Mouse (Mus musculus) adrenal gland, postnatal 25 days (tissue): ENCODE data around the gene Ttll10. TPM values are rescaled to one million over a fixed set of nuclear protein-coding genes. Genes with fewer than 3 reads are reported as not detected.

ENCODE experiments used
- DNase-seq: peaks from one replicate; pipeline ENCODE4 v3.0.0; 2021; ENCODE audit warnings: mixed read lengths
- total RNA-seq: library from RNA; stranded (reverse); gene quantifications from 2 replicates; pipeline ENCODE4 v1.2.3, GENCODE M21; 2021

Ttll10 gene
- total RNA-seq, 1 experiment from 2014 or later = 0.61 TPM

DNA sequence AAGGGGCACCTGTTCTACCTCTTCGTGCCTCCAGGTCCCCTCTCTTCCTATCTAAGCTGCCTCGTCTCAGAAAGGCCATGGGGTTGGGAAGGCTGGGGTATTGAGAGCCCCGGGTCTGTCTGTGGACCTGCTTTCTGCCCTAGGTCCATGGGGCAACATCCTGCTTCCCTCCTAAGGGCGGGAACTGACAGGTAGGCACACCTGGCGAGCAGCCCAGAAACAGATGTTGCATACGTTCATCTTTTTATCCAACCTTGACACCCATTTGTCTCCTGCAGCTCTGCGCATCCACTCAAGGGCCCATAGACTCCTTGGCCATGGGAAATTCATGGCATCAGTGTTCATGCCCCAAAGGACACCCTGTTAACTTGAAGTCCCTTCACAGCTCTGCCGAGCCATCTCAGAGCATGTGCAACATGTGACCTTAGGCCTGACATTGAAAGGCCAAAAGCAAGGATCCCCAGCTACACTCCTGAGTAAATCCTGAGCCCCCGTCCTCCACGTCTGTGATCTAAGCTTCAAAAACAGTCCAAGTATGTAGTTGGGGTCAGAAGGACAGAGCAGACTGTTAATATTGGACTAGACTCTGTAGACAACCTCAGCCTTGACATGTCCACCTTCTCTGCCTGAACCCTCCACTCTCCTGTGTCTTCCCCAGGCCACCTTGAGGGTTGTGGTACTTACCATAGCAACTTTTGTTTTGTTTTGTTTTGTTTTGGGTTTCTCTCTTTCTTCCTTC lies 6.1 kb upstream of the Ttll10 start:
- no peak for DNase-seq

DNA sequence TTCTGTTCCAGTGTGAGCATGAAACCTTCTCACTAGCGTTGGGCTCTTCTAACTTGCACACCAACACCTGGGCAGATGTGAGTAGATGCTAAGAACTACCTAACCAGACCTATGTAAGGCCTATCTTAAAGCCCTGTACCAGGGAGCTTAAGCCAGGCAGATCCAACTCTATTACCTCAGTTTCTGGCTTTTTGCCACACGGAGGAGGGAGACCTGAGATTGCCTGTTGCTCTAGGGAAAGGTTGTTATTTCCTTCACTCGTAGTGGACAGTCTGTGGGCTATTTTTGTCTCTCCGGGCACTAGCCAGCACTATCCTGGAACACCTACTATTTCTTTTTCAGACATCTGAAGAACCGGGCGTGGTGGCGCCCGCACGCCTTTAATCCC lies 5.3 kb upstream of the Ttll10 start:
- no peak for DNase-seq

DNA sequence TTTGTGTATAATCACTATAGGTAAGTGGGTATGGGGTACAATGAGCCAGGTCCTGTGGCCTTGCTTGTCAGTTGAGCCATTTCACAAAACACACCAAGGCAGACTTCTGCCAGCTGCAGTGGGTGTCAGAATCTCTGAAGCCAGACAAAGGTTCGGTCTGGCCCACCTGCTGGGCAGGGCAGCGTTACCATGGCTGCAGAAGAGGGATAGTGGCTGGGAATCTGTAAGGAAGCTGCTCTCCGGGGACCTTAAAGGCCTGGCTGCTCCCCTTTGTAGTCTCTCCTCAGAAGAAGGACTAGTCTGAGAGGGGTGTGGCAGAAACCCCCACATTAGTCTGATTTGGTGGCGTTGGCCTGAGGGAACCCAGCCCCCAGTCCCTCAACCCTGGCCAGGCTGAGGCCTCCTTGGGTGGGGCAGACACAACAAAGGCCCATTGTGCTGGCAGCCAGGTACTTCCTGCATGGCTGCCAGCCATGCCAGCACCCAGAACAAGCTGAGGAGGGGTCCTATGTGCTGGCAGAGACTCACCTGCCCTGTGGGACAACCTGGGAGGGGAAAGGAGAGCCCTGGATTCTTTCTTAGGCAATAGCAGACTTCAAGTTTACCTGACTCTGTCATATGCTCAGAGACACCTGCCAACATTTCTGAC lies 4.8 kb upstream of the Ttll10 start:
- DNase-seq = no peak

DNA sequence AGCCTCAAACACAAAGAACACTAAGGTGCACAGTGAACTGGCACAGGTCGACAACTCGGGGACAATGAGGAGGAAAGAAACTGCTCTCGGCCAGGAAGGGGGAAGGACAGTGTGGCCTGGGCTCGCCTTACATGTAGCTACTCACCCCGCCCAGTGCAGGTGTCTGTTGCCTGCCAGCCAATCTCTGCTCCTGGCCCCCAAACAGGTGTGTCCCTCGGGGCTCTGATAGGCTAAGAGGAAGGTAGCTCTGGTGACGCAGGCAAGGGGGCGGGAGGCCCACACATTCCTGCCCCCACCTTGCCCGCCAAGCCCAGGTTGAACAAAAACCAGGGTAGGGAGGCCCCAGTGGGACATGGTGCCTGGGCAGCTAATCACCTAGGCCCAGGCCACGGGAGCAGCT lies 499 bp upstream of the Ttll10 start:
- DNase-seq = no peak

DNA sequence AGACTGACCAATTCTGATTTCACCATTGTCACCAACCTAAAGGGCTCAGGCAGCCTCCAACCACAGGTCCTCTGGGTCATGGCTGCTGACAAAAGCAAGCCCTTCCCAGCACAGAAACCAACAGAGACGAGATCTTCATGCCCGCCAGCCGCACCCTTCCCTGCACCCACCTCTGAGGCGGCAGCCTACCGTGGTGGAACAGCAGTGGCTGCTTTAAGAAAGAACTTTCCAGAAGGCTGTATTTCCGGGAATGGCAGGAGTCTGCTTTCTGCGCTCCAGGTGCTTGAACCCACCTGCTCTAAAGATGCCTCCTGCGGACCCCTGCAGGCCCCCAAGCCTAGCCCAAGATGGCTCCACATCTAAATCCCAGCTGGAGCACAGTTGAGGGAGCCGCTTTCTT lies 388 bp downstream of the Ttll10 start:
- no peak for DNase-seq

DNA sequence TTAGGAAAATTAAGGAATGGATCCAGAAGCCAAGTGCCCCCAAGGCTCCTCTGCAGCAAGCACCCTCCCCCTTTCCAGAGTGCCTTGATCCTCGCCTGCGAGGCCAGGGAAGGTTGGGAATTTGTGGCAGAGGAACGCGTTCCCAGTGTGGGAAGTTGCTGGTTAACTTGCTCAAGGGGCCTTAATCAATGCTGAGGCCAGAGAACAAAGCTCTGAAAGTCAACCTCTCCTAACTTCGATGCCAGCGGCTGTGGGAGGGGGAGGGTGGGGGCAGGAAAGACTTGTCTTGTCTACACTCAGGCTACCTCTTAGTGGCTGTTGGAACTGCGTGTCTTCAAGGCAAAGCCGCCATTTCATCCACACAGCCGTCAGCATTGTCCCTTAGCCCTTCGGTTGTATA lies 1.5 kb downstream of the Ttll10 start:
- no peak for DNase-seq

DNA sequence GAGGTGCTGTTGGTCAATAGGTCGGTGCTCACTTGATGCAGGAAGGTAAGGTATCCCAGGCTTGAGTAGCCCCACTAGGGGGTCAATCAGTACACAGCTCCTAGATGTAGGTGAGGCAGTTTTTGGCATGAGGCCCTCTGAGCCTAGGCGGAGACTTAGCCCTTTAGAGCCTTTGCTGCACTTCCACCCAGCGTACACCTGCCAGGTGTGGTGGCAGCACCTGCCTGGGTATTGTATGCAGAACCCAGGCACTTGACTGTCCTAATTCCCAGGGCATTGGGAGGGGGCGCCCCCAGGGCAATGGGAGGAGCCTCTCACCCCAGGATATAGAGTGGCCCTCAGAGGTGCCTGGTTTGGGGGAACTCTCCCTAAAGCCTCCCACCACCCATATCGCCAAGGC lies 4.0 kb downstream of the Ttll10 start:
- DNase-seq = no peak

DNA sequence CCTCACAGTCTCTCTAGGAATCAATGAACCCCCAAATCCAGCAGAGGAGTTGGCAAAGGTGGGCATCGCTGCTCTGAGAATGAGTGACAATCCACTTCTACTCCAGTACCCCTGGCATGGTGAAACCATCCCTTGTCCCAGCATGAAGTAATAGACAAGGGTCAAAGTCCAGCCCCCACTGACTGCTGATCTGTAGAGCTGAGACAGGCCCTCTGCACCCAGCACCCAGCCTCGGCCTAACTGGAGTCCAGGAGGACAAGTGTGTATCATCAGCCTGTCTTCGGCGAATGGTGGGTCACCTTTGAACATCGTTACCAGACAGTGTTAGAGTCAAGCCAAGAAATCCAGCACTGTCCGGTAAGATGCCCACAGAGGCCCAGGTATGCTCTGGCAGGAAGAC lies 4.6 kb downstream of the Ttll10 start:
- DNase-seq = no peak

DNA sequence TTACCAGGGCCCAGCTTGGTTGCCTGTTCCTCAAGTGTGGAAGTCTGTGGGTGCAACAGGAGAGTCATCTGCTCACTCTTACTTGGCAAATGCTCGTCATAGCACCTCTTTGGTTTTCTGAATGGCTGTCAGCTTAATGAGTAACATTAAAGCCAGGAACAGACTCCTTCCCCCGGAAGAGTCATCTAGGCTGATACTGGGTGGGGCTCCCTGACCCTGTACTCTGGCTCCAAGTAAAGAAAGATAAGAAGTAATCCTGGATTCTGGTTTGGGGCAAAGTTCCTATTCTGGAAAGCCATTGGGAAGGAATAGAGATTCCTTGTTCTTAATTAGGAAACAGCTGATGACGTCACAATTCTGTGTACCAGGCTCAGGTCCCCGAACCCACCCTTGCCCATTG lies 5.1 kb downstream of the Ttll10 start:
- DNase-seq = no peak

DNA sequence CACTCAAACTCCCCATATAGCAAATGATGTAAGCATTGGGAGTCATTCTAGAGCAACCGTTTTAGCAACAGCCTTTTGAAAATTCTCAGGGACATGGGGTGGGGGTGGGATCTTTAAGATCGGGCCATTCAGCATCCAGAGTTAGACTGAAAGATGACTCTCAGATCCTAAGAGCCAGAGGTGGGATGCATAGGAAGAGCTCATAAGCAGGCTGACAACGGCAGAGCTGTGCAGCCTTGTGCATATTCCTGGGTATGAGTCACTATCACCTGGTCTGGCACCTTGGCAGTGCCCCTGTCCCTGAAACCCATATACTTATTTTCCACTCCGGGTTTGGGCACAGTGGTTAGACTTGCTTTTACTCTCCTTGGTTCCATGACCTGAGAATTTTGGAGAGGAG lies 6.1 kb downstream of the Ttll10 start:
- DNase-seq = no peak

DNA sequence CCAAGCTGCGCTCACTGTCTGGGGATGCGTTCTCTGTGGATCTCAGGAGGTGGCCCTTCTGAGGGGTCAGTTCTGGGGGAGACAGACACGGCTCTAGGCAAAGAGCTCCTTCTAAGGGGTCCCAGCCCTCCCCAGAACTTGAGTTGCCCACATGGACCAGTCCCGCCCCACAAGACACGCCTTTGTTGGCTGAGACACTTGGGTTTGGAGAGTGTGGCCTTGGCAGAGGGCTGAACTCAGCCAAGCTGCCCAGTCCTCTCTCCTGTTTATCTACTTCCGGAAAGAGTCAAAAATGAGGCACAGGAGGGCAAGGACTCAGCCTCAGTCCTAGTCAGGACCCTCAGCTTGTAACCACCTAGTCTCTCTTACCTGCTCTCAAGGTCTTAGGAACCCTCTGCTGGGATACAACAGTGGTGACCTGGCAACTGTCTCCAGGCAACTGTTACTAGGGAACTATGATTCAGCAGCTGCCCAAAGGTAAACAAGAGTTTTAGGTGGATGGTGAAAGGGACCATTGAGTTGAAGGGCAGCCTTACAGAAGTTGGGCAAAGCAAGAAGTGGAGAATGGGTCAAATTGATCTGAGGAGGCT lies 8.7 kb downstream of the Ttll10 start:
- peak; percentile 60 for DNase-seq

DNA sequence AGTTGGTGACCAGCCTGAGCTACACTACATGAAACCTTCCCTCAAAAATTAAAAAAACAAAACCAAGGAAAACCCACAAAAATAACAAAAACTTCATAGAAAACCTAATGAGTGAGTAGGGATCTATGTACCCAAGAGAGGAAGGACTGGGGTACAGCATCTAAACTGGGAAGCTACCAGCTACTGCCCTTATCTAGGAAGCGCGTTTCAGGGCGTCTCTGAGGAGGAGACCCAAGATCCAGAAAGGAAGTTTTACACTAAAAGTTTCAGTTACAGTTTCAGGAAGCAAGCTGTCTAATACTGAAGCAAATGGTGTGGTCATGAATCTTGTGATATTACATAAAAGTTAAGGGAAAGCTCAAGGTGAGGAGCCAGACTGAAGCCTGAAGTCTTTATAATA lies 9.4 kb downstream of the Ttll10 start:
- DNase-seq = no peak

DNA sequence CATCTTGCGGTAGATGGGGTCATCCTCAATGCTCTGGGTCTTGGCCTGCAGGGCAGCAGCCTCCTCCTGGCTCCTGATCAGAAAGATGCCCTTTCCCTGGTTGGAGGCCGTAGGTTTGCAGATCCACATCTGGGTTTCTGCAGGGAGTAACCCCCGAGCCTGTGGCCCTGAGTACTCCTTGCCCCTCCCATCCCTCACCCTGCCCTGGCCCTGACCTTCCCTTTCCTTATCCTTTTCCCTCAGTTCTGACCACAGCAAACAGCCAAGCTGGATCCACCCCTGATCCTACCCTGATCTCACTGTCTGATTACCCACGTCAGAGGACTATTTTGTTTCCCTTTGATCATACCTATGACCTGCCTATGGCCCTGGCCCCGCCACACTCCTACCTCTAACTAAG lies 14.5 kb downstream of the Ttll10 start:
- no peak for DNase-seq

DNA sequence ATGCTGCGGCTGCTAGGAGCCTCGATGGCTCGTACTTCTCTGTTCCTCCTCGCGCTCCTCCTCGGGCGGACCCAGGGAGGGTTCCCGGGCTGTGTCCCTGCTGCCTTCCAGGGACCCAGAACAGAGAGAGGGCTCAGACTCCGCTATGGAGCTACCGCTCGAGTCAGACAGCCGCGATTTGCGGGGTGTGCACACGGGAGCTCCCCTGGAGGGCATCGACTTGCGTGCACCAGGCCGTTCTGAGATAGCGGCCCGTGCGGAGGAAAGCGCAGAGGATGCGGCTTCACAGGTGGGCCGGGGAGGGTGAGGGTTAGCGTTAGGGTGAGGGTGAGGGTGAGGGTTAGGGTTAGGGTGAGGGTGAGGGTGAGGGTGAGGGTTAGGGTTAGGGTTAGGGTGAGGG lies 24.3 kb downstream of the Ttll10 start:
- no peak for DNase-seq

DNA sequence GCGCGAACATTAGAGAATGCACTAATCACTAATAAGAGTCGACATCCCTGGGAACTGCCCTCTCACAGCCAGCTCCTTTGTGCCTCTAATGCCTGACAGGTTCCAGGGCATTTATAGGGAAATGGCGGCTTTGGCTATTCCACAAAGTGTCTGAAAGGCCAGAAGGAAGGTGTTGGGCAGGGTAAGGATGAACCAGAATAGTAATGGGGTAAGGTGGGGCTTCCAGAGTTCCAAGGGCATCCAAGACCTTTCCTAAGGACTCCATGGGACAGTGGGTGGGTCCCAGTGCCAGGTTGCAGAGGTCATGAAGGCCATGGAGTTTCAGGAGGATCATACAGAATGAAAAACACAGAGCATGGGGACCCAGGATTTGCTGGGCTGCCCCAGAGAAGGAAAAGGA lies 24.9 kb downstream of the Ttll10 start:
- DNase-seq = no peak

DNA sequence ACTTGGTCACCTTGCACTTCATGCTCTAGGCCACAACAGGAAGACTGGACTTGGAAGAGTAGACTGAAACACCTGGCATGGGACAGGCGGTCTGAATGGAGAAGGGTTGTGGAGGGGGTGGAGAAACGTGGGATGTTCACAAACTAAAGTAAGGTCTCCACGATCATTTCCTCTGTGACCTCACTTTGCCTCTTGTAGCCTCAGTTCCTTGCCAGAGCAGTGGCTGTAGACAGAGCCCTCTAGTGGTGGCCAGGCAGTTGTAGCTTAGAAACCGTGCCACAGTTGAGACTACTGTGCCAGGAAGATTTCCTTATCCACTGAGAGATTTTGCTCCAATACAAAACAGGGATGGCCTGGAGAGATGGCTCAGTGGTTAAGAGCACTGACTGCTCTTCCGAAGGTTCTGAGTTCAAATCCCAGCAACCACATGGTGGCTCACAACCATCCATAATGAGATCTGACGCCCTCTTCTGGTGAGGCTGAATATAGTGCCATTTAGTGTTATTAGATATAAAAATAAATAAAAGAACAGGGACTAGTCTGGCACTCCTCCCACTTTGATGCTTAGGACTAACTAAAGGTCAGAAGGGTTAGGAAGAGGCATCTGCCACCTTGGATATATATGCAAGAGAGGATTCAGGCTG lies 25.6 kb downstream of the Ttll10 start:
- DNase-seq = no peak

DNA sequence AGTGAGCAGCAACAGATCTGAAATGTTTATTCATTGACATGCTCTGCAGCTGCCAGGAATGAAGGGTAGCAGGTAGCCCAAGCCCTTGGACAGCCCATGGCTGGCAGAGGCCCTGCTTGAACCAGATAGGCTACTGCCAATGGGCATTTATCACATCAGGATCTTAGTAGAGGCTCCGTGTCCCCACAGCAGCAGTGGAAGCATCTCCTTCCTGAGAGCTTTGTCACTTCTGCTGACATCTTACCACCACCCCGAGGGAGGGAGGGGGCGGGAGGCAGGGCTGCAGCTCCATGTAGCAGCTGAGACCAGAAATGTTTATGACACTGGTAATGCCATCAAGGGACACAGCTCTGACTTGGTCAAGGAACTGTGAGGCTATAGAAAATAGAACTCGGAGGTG lies 26.4 kb downstream of the Ttll10 start:
- no peak for DNase-seq

DNA sequence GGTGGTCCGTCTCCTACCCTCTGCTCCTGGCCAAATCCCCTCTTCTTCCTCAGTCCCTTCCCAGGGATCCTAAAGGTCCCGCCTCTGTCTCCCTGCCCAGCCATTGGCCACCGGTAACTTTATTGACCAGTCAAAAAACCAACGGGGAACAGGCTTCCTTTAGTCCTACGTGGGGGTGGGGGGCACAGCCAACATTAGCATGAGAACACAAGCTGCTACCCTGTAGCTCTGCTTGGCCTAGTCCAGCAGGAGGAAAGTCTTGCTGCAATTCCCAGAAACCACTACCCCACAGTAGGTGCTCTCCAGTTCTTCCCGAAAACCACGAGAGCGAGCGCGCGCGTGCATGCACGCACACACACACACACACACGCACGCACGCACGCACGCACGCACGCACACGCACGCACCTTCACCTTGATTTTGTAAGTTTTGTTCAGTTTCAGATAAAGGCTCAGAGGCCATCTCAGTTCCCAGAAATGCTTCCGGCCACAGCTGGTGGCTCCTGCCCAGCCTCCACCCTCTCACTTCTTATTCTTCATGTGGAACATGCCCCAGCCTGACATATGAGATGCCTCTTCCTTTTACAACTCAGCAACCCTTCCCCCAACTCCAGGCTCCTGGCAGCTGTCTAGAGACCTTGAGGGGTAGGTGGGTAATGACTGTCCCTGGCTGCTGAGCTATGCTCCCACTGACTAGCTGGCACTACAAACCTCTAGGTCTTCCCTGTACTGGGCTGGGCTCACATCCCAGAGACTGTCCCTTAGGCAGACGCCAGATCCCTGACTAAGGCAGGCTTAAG lies 27.4 kb downstream of the Ttll10 start:
- peak; percentile 79 for DNase-seq

DNA sequence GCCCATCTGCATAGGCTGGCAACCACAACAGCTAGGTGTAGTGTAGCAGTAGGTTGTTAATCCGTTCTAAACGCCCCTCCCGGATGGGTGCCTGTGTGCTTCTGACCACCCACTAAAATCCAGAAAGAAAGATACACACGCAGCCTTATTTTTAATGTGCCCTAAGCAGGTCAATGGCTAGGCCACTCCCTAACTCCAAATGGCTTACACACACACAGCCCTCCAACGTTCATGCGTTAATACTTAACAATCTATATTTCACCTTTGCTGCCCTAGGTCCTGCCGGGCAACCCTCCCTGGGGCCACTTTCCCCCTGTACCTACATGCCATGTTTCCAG lies 28.0 kb downstream of the Ttll10 start:
- DNase-seq = no peak

DNA sequence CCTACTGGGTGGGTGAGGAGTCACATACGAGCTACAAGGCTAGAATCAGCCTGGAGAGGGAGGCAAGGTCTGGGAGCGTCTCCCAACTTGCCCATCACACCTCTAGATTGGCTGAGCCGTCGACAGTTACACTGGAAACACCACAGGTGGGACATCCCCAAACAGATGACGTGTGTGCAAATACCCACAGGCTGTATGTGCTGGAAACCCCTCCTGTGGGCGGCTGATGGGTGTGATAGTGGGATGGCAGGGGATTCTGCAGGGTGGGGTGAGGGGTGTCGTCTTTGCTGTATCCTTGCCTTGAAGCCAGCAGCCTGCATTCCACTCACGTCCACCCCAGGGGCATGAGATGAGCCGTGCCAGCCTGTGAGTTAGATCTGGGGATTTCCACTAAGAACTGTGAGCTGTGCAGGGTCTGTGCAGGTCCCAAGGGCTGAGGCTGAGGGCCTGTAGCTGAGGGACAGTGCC lies 28.5 kb downstream of the Ttll10 start:
- DNase-seq = no peak

DNA sequence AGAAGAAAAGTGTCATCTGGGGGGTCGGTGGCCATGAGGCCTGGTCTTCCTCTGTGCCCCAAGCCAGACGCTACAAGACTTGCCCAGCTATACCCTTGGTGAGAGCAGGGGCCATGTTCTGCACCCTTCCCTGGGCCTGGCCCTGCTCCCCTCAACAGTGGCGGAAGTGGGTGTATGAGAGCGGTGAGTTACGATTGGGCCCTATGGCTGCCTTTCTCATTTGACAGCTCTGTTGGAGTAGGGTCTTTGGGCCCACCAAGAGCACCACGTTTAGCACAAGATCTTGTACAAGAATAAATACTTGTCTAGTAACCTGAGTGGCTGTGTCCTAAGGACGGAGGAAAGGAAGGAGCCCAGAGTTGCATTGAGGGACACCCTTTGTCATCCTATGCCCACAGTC lies 30.6 kb downstream of the Ttll10 start:
- DNase-seq = no peak

DNA sequence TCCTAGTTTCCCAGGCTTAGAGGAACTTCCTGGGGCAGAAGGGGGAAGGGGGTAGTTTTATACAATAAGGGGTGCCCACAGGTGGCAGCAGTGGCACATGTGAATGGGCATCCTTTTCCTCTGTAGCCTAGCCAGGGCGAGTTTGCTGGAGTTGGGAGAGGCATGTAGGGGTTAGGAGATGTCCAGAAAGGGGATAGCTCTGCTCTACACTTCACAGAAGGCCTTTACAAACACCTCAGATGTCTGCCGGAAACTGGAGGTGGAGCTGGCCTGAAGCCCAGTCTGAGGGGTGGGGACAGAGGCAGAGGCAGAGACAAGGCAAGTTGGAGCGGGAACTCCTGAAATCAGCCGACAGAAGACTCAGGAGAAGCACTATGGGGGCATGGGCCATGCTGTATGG lies 33.2 kb downstream of the Ttll10 start, which contains the start of gene Tnfrsf18:
TSS of gene Tnfrsf18 (plus strand) at position 152 of the 400 bp plus-strand sequence.
- DNase-seq = peak; percentile 31

DNA sequence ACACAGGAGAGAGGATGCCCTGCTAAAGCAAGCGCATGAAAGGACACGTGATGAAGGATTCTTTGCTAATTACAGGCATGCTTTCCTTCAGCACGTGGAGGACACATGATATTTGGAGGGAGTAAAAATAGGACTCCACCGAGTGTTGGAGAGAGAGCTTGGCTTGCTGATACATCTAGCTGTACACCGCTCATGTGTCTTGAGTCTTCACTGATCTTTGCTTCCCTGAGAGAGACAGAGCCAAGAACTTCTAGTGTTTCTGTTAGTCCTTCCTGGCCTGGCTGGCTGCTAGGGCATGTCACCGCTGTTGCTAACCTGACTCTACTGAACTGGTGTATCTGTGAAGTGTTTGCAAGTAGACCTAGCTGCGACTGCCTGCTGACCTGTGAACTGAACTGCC lies 35.0 kb downstream of the Ttll10 start:
- no peak for DNase-seq
